Mouse (Mus musculus) bone marrow macrophage, adult 2 months (primary cell): ENCODE measurements around the gene Guca2b.

Experiments used
- CTCF ChIP-seq: IDR thresholded peaks from 2 replicates; pipeline ENCODE4 v1.5.1; 2012; ENCODE audit warnings: low read depth, mild to moderate bottlenecking, low read length, moderate library complexity
- POLR2A ChIP-seq: IDR thresholded peaks from 2 replicates; pipeline ENCODE4 v1.6.1; 2012; ENCODE audit warnings: mild to moderate bottlenecking, low read depth, low read length, borderline replicate concordance

DNA sequence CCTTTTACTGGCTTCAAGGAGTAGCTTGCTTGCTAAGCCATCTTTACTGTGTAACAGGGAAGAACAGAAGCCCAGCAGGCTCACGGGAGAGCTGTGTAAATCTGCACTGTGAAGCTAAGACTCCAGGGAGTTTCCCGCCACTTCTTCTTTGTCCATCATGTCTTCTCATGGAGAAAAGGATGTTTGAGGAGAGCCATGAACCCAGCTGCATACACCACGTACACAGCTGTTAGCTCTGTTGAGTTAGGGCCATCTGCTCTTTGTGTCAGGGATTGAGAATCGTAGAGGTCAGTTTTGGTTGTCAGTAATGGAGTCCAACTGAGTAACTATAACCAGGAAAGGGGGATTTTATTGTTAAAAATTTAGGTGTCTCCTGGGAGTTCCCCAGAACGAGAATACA lies 48.6 kb upstream of the Guca2b start:
- TF ChIP-seq CTCF (no peak), POLR2A (no peak)
